Mouse (Mus musculus): ENCODE data around the gene Susd5. TPM values are rescaled to one million over a fixed set of nuclear protein-coding genes. Genes with fewer than 3 reads are reported as not detected.

Susd5 gene
- polyA plus RNA-seq, 1 experiment from 2014 or later, result not detected

DNA sequence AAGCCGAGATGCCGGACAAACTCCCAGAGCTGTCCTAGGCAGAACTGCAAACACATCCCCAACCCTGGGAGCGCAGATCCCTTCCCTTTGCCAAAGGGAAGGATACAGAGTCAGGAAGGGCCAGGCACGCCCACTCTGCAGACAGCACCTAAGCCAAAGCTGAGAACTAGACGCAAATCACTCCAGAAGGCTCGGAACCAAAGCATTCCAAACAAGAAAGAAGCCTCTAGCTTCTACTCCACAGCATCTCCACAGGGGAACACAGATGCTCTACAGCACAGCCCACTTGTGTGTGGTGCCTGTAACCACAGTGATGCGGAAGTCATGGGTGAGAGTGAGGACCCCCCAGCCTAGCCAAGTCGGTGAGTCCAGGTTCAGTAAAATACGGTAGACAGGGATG lies 31.8 kb upstream of the Susd5 start:
- H3K9ac ChIP-seq (replicated peaks; ENCODE audit: low read depth, low read length), result no peak overlapping the region
- H3K36me3 ChIP-seq (ENCODE audit: control insufficient read depth, insufficient read depth), result no peaks in the 10 kb centered on the region
- H3K27me3 ChIP-seq (replicated peaks; ENCODE audit: control insufficient read depth, insufficient read depth, low read length), result no peaks in the 10 kb centered on the region
- peak overlapping the region; percentile 79 for H3K4me2 ChIP-seq (ENCODE audit: low read length)
- 59% methylated on average over 9 of the region's 9 CpGs for WGBS
- peaks cover 11% of the 10 kb centered on the region for H3K4me1 ChIP-seq (replicated peaks; ENCODE audit: control insufficient read depth, insufficient read depth, low read length)
- H3K4me3 ChIP-seq (replicated peaks; ENCODE audit: low read length), result peak overlapping the region; percentile 83
- H3K9me3 ChIP-seq (ENCODE audit: control insufficient read depth, low read length), result no peaks in the 10 kb centered on the region
- no peak for ATAC-seq
- no peak overlapping the region for H3K27ac ChIP-seq (ENCODE audit: low read length)

- Histone ChIP-seq H3K4me2 (ENCODE audit: low read length) (peak overlapping the region; percentile 79), H3K36me3 (ENCODE audit: control insufficient read depth, insufficient read depth) (no peaks in the 10 kb centered on the region), H3K9me3 (ENCODE audit: control insufficient read depth, low read length) (no peaks in the 10 kb centered on the region), H3K27ac (ENCODE audit: low read length) (no peak overlapping the region), H3K27me3 (replicated peaks; ENCODE audit: control insufficient read depth, insufficient read depth, low read length) (no peaks in the 10 kb centered on the region), H3K4me1 (replicated peaks; ENCODE audit: control insufficient read depth, insufficient read depth, low read length) (peaks cover 11% of the 10 kb centered on the region), H3K9ac (replicated peaks; ENCODE audit: low read depth, low read length) (peak overlapping the region; percentile 77), H3K4me3 (replicated peaks; ENCODE audit: low read length) (peak overlapping the region; percentile 83)
- 6% methylated on average over 8 of the region's 8 CpGs for WGBS
- ATAC-seq, result no peak
Observed at GRCm38 (mm10) chr9:114025846-114026245, 31.1 kb upstream of the Susd5 start.

- peak; percentile 97 for ATAC-seq
- H3K4me3 ChIP-seq (replicated peaks; ENCODE audit: low read length), result peak overlapping the region; percentile 83
- peak overlapping the region; percentile 72 for H3K27ac ChIP-seq (ENCODE audit: low read length)
- H3K4me1 ChIP-seq (replicated peaks; ENCODE audit: control insufficient read depth, insufficient read depth, low read length), result peaks cover 11% of the 10 kb centered on the region
- no peaks in the 10 kb centered on the region for H3K9me3 ChIP-seq (ENCODE audit: control insufficient read depth, low read length)
- no peaks in the 10 kb centered on the region for H3K27me3 ChIP-seq (replicated peaks; ENCODE audit: control insufficient read depth, insufficient read depth, low read length)
- H3K4me2 ChIP-seq (ENCODE audit: low read length), result peak overlapping the region; percentile 79
- no peaks in the 10 kb centered on the region for H3K36me3 ChIP-seq (ENCODE audit: control insufficient read depth, insufficient read depth)
- under 1% methylated on average over 52 of the region's 52 CpGs for WGBS
- H3K9ac ChIP-seq (replicated peaks; ENCODE audit: low read depth, low read length), result peak overlapping the region; percentile 77
Observed at GRCm38 (mm10) chr9:114026261-114026934, 30.5 kb upstream of the Susd5 start.

GRCm38 (mm10) chr9:114040945-114041344 lies 16.0 kb upstream of the Susd5 start:
- Histone ChIP-seq H3K9ac (replicated peaks; ENCODE audit: low read depth, low read length) (no peak overlapping the region), H3K27me3 (replicated peaks; ENCODE audit: control insufficient read depth, insufficient read depth, low read length) (no peaks in the 10 kb centered on the region), H3K4me1 (replicated peaks; ENCODE audit: control insufficient read depth, insufficient read depth, low read length) (no peaks in the 10 kb centered on the region), H3K4me3 (replicated peaks; ENCODE audit: low read length) (no peak overlapping the region), H3K4me2 (ENCODE audit: low read length) (no peak overlapping the region), H3K9me3 (ENCODE audit: control insufficient read depth, low read length) (no peaks in the 10 kb centered on the region), H3K27ac (ENCODE audit: low read length) (no peak overlapping the region), H3K36me3 (ENCODE audit: control insufficient read depth, insufficient read depth) (no peaks in the 10 kb centered on the region)
- ATAC-seq, result no peak
- 79% methylated on average over 4 of the region's 4 CpGs for WGBS

GRCm38 (mm10) chr9:114042490-114042889 lies 14.4 kb upstream of the Susd5 start:
- Histone ChIP-seq H3K4me1 (replicated peaks; ENCODE audit: control insufficient read depth, insufficient read depth, low read length) (no peaks in the 10 kb centered on the region), H3K9me3 (ENCODE audit: control insufficient read depth, low read length) (no peaks in the 10 kb centered on the region), H3K9ac (replicated peaks; ENCODE audit: low read depth, low read length) (no peak overlapping the region), H3K36me3 (ENCODE audit: control insufficient read depth, insufficient read depth) (no peaks in the 10 kb centered on the region), H3K4me2 (ENCODE audit: low read length) (no peak overlapping the region), H3K27me3 (replicated peaks; ENCODE audit: control insufficient read depth, insufficient read depth, low read length) (no peaks in the 10 kb centered on the region), H3K4me3 (replicated peaks; ENCODE audit: low read length) (no peak overlapping the region), H3K27ac (ENCODE audit: low read length) (no peak overlapping the region)
- WGBS, result 30% methylated on average over 6 of the region's 6 CpGs
- 0 out of 2 replicates have a peak, but pooled peaks have one; percentile 38 for ATAC-seq

GRCm38 (mm10) chr9:114044446-114044845 lies 12.5 kb upstream of the Susd5 start:
- Histone ChIP-seq H3K4me2 (ENCODE audit: low read length) (no peak overlapping the region), H3K9me3 (ENCODE audit: control insufficient read depth, low read length) (no peaks in the 10 kb centered on the region), H3K27ac (ENCODE audit: low read length) (no peak overlapping the region), H3K27me3 (replicated peaks; ENCODE audit: control insufficient read depth, insufficient read depth, low read length) (no peaks in the 10 kb centered on the region), H3K9ac (replicated peaks; ENCODE audit: low read depth, low read length) (no peak overlapping the region), H3K36me3 (ENCODE audit: control insufficient read depth, insufficient read depth) (no peaks in the 10 kb centered on the region), H3K4me1 (replicated peaks; ENCODE audit: control insufficient read depth, insufficient read depth, low read length) (no peaks in the 10 kb centered on the region), H3K4me3 (replicated peaks; ENCODE audit: low read length) (no peak overlapping the region)
- ATAC-seq, result no peak
- WGBS, result 62% methylated on average over 3 of the region's 3 CpGs

GRCm38 (mm10) chr9:114046028-114046427 lies 10.9 kb upstream of the Susd5 start, which contains the start of gene Fbxl2:
Gene Fbxl2 (minus strand): TSS chr9:114046191.
- Histone ChIP-seq H3K9me3 (ENCODE audit: control insufficient read depth, low read length) (no peaks in the 10 kb centered on the region), H3K4me1 (replicated peaks; ENCODE audit: control insufficient read depth, insufficient read depth, low read length) (no peaks in the 10 kb centered on the region), H3K4me2 (ENCODE audit: low read length) (no peak within 1 kb of the TSS), H3K27me3 (replicated peaks; ENCODE audit: control insufficient read depth, insufficient read depth, low read length) (no peaks in the 10 kb centered on the region), H3K9ac (replicated peaks; ENCODE audit: low read depth, low read length) (no peak within 1 kb of the TSS), H3K4me3 (replicated peaks; ENCODE audit: low read length) (no peak within 1 kb of the TSS), H3K27ac (ENCODE audit: low read length) (no peak within 1 kb of the TSS), H3K36me3 (ENCODE audit: control insufficient read depth, insufficient read depth) (no peaks in the 10 kb centered on the region)
- WGBS, result 93% methylated on average over 10 of the region's 10 CpGs
- no peak for ATAC-seq

DNA sequence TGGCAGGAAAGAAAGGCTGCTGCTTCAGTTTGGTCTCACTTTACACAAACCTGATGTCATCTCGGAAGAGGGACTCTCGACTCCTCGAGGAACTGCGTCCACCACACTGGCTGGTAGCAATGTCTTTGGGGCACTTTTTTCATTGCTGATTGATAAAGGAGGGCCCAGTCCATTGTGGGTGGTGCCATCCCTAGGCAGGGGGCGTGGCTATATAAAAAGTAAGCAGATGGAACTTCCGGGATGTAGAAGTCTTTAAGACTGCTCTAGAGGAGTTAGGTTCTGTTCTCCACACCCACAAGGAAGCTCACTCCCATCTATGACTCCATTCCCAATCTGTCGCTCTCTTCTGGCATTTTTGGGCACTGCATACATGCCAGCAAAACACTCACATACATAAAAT lies 10.3 kb upstream of the Susd5 start:
- Histone ChIP-seq H3K27me3 (replicated peaks; ENCODE audit: control insufficient read depth, insufficient read depth, low read length) (no peaks in the 10 kb centered on the region), H3K27ac (ENCODE audit: low read length) (no peak overlapping the region), H3K4me2 (ENCODE audit: low read length) (no peak overlapping the region), H3K9ac (replicated peaks; ENCODE audit: low read depth, low read length) (no peak overlapping the region), H3K9me3 (ENCODE audit: control insufficient read depth, low read length) (no peaks in the 10 kb centered on the region), H3K4me3 (replicated peaks; ENCODE audit: low read length) (no peak overlapping the region), H3K36me3 (ENCODE audit: control insufficient read depth, insufficient read depth) (no peaks in the 10 kb centered on the region), H3K4me1 (replicated peaks; ENCODE audit: control insufficient read depth, insufficient read depth, low read length) (no peaks in the 10 kb centered on the region)
- no peak for ATAC-seq
- 90% methylated on average over 7 of the region's 7 CpGs for WGBS

DNA sequence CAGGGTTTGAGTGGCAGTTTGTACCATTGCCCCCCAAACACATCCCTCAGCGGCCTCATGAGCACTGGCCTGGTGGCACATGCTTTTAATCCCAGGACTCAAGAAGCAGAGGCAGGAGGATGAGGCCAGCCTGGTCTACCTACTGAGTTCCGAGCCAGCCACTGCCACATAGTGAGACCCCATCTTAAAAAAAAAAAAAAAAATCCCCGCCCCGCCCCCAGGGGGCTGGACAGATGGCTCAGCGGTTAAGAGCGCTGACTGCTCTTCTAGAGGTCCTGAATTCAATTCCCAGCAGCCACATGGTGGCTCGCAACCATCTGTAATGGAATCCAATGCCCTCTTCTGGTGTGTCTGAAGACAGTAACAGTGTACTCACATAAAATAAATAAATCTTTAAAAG lies 6.8 kb upstream of the Susd5 start:
- H3K9ac ChIP-seq (replicated peaks; ENCODE audit: low read depth, low read length), result no peak overlapping the region
- H3K27ac ChIP-seq (ENCODE audit: low read length), result no peak overlapping the region
- no peaks in the 10 kb centered on the region for H3K36me3 ChIP-seq (ENCODE audit: control insufficient read depth, insufficient read depth)
- no peaks in the 10 kb centered on the region for H3K27me3 ChIP-seq (replicated peaks; ENCODE audit: control insufficient read depth, insufficient read depth, low read length)
- 93% methylated on average over 7 of the region's 7 CpGs for WGBS
- H3K4me1 ChIP-seq (replicated peaks; ENCODE audit: control insufficient read depth, insufficient read depth, low read length), result no peaks in the 10 kb centered on the region
- H3K4me2 ChIP-seq (ENCODE audit: low read length), result no peak overlapping the region
- H3K9me3 ChIP-seq (ENCODE audit: control insufficient read depth, low read length), result no peaks in the 10 kb centered on the region
- no peak overlapping the region for H3K4me3 ChIP-seq (replicated peaks; ENCODE audit: low read length)
- ATAC-seq, result no peak

GRCm38 (mm10) chr9:114050778-114051177 lies 6.2 kb upstream of the Susd5 start:
- 91% methylated on average over 16 of the region's 16 CpGs for WGBS
- no peaks in the 10 kb centered on the region for H3K36me3 ChIP-seq (ENCODE audit: control insufficient read depth, insufficient read depth)

More at GRCm38 (mm10) chr9:114050778-114051177, 6.2 kb upstream of the Susd5 start:
- no peaks in the 10 kb centered on the region for H3K4me1 ChIP-seq (replicated peaks; ENCODE audit: control insufficient read depth, insufficient read depth, low read length)
- no peak overlapping the region for H3K4me2 ChIP-seq (ENCODE audit: low read length)
- H3K9me3 ChIP-seq (ENCODE audit: control insufficient read depth, low read length), result no peaks in the 10 kb centered on the region
- no peak overlapping the region for H3K9ac ChIP-seq (replicated peaks; ENCODE audit: low read depth, low read length)
- 0 out of 2 replicates have a peak, but pooled peaks cover under 1% of the 10 kb centered on the region for H3K27me3 ChIP-seq (replicated peaks; ENCODE audit: control insufficient read depth, insufficient read depth, low read length)
- H3K4me3 ChIP-seq (replicated peaks; ENCODE audit: low read length), result no peak overlapping the region
- H3K27ac ChIP-seq (ENCODE audit: low read length), result no peak overlapping the region
- ATAC-seq, result no peak

All from forebrain, embryonic 16.5 days (tissue).